In genomic region chr3:157188939-157189725, GRCm38 (mm10) we compare ENCODE assay signal across 14 mouse cellular contexts.
A peak's percentile ranks its signal among the peaks of the same experiment; 100 is the strongest.
DNase-seq lines count a peak whose midpoint lies in the region; ATAC-seq lines count a peak whose summit lies in the region.
"Had no signal": no experiment of that assay in that cellular context is flagged by ENCODE, and none has a peak within 500 bp of the region (broad histone marks: within the 10 kb centered on the region; RNA-seq: fewer than 3 reads in every experiment).

No protein-coding gene starts in this region.

- no peaks in the 10 kb centered on the region for H3K9me3 ChIP-seq in hindbrain, embryonic 10.5 days
- no peaks in the 10 kb centered on the region for H3K9me3 ChIP-seq in hindbrain, embryonic 12.5 days (replicated peaks)
- H3K9me3 ChIP-seq: heart, embryonic 15.5 days; midbrain, embryonic 12.5 days; neural tube, embryonic 13.5 days had no signal

- H3K27me3 ChIP-seq in hindbrain, embryonic 10.5 days (ENCODE audit: insufficient read depth, poor library complexity, severe bottlenecking), result no peaks in the 10 kb centered on the region
- H3K27me3 ChIP-seq in hindbrain, embryonic 12.5 days, result no peaks in the 10 kb centered on the region
- H3K27me3 ChIP-seq: heart, embryonic 15.5 days; midbrain, embryonic 12.5 days; neural tube, embryonic 13.5 days had no signal

- no peak overlapping the region for H3K9ac ChIP-seq in hindbrain, embryonic 12.5 days
- H3K9ac ChIP-seq: heart, embryonic 15.5 days; midbrain, embryonic 12.5 days; neural tube, embryonic 13.5 days had no signal

- H3K27ac ChIP-seq in hindbrain, embryonic 10.5 days, result no peak overlapping the region
- no peak overlapping the region for H3K27ac ChIP-seq in hindbrain, embryonic 12.5 days
- H3K27ac ChIP-seq: heart, embryonic 15.5 days; midbrain, embryonic 12.5 days; neural tube, embryonic 13.5 days had no signal

- no peaks in the 10 kb centered on the region for H3K36me3 ChIP-seq in hindbrain, embryonic 10.5 days
- no peaks in the 10 kb centered on the region for H3K36me3 ChIP-seq in hindbrain, embryonic 12.5 days
- H3K36me3 ChIP-seq: heart, embryonic 15.5 days; midbrain, embryonic 12.5 days; neural tube, embryonic 13.5 days had no signal

- 60% methylated on average over 8 of the region's 8 CpGs for WGBS in hindbrain, embryonic 10.5 days
- WGBS in hindbrain, embryonic 12.5 days, result 64% methylated on average over 8 of the region's 8 CpGs

- no peak overlapping the region for H3K4me2 ChIP-seq in hindbrain, embryonic 12.5 days (replicated peaks)
- H3K4me2 ChIP-seq: heart, embryonic 15.5 days; midbrain, embryonic 12.5 days; neural tube, embryonic 13.5 days had no signal

- no peaks in the 10 kb centered on the region for H3K4me1 ChIP-seq in hindbrain, embryonic 10.5 days (replicated peaks)
- H3K4me1 ChIP-seq in hindbrain, embryonic 12.5 days, result no peaks in the 10 kb centered on the region

- ATAC-seq in hindbrain, embryonic 12.5 days (ENCODE audit: low FRiP score), result no peak

- peak; percentile 34 for DNase-seq in cerebellum, adult 11-12 months
- DNase-seq in cerebellum, adult 9-10 months, result no peak
- peak; percentile 5 for DNase-seq in hindbrain, embryonic 10.5 days (ENCODE audit: low spot score)
- DNase-seq in right cerebral cortex, adult 18-20 months, result peak; percentile 37
- no peak for DNase-seq in right cerebral cortex, postnatal 4 days
- peak; percentile 29 for DNase-seq in telencephalon, adult 2 months (ENCODE audit: low read depth, low spot score)
- no peak for DNase-seq in spleen, postnatal 36 days (ENCODE audit: low spot score in 2 of 2)
- DNase-seq: adrenal gland, postnatal 10 days; kidney, postnatal 14 days; liver had no signal

- no peak overlapping the region for H3K4me3 ChIP-seq in hindbrain, embryonic 10.5 days
- H3K4me3 ChIP-seq in hindbrain, embryonic 12.5 days, result no peak overlapping the region
- H3K4me3 ChIP-seq: heart, embryonic 15.5 days; midbrain, embryonic 12.5 days; neural tube, embryonic 13.5 days had no signal

Comparison
In these comparisons a context has a peak if more than half of its experiments do, and no peak if none do; other contexts are left out.
1. DNase-seq: peak in cerebellum, adult 11-12 months (single experiment), hindbrain, embryonic 10.5 days (single experiment), right cerebral cortex, adult 18-20 months (single experiment) and telencephalon, adult 2 months (single experiment); none in cerebellum, adult 9-10 months (single experiment), right cerebral cortex, postnatal 4 days (single experiment) and spleen, postnatal 36 days (0 of 2).